Mouse (Mus musculus) CH12.LX (cell line): ENCODE data around the gene Evi5l. TPM values are rescaled to one million over a fixed set of nuclear protein-coding genes. Genes with fewer than 3 reads are reported as not detected.

ENCODE experiments used
- DNase-seq: peaks from one replicate; pipeline ENCODE4 v3.0.0-alpha.2; 2013; ENCODE audit errors: extremely low read depth
- H3K27ac ChIP-seq: 2 replicates; pipeline ENCODE4 v1.5.1; 2012; ENCODE audit warnings: low read depth, mild to moderate bottlenecking, control low read depth, moderate library complexity; ENCODE audit not compliant: insufficient read depth
- H3K27me3 ChIP-seq: replicated peaks from 2 replicates; pipeline ENCODE3; 2012; ENCODE audit warnings: inconsistent platforms
- H3K36me3 ChIP-seq, 2 experiments: replicated peaks in 1 of 2; 2 replicates each; pipeline versions ENCODE3 to v1.6.1; 2012; ENCODE audit warnings: inconsistent platforms in 1 of 2, low read length in 1 of 2, mild to moderate bottlenecking in 1 of 2, mixed read lengths in 1 of 2, moderate library complexity in 1 of 2; ENCODE audit not compliant: control insufficient read depth in 1 of 2, insufficient read depth in 1 of 2
- H3K4me1 ChIP-seq, 2 experiments: 2 replicates each; pipeline ENCODE4 v1.6.1; 2012; ENCODE audit warnings: inconsistent platforms in 1 of 2, moderate library complexity in 1 of 2; ENCODE audit not compliant: insufficient read depth in 2 of 2, control insufficient read depth in 1 of 2
- H3K4me2 ChIP-seq: 2 replicates; pipeline ENCODE4 v1.6.1; 2012; ENCODE audit warnings: low read depth, mild to moderate bottlenecking, control low read depth; ENCODE audit not compliant: poor library complexity, insufficient read depth, severe bottlenecking
- H3K4me3 ChIP-seq, 3 experiments: fragments of 150-350 bp in 1 of 3; sonication (generic) in 1 of 3; replicated peaks in 1 of 3; 2 replicates each; pipeline versions ENCODE3 to v1.5.1; 2011 to 2012; ENCODE audit warnings: low read depth in 2 of 3, low read length in 2 of 3, mild to moderate bottlenecking in 2 of 3, moderate library complexity in 2 of 3, control low read depth in 1 of 3, improper control_type of control experiment in 1 of 3, inconsistent platforms in 1 of 3, mixed read lengths in 1 of 3; ENCODE audit not compliant: poor library complexity in 1 of 3
- H3K79me2 ChIP-seq: replicated peaks from 2 replicates; pipeline ENCODE4 v1.6.1; 2012; ENCODE audit warnings: mild to moderate bottlenecking, moderate library complexity; ENCODE audit not compliant: control insufficient read depth, poor library complexity, insufficient read depth, severe bottlenecking; ENCODE audit errors: extremely low read depth
- H3K9ac ChIP-seq: 2 replicates; pipeline ENCODE4 v1.6.1; 2012; ENCODE audit warnings: low read depth, mild to moderate bottlenecking, control low read depth, moderate library complexity; ENCODE audit not compliant: insufficient read depth
- H3K9me3 ChIP-seq: replicated peaks from 2 replicates; pipeline ENCODE3; 2012; ENCODE audit warnings: low read length, inconsistent platforms, mixed read lengths
- BHLHE40 ChIP-seq: IDR thresholded peaks from 2 replicates; pipeline ENCODE4 v1.6.1; 2011; ENCODE audit warnings: mild to moderate bottlenecking, low read depth, low read length, improper control_type of control experiment
- CHD1 ChIP-seq: IDR thresholded peaks from 2 replicates; pipeline ENCODE4 v1.6.1; 2012; ENCODE audit warnings: low read depth, low read length, improper control_type of control experiment, inconsistent platforms
- CTCF ChIP-seq, 2 experiments: IDR thresholded peaks in 1 of 2; conservative IDR thresholded peaks in 1 of 2; 2 replicates each; pipeline ENCODE4 v1.5.1; 2011 to 2012; ENCODE audit warnings: low read depth in 2 of 2, low read length in 2 of 2, improper control_type of control experiment in 1 of 2, inconsistent platforms in 1 of 2, mild to moderate bottlenecking in 1 of 2, moderate library complexity in 1 of 2
- ETS1 ChIP-seq: conservative IDR thresholded peaks from 2 replicates; pipeline ENCODE4 v1.6.1; 2012; ENCODE audit warnings: low read depth, mild to moderate bottlenecking, inconsistent platforms, low read length, improper control_type of control experiment, moderate library complexity
- GABPA ChIP-seq: IDR thresholded peaks from 2 replicates; pipeline ENCODE4 v1.6.1; 2012; ENCODE audit warnings: low read depth, low read length, improper control_type of control experiment, inconsistent platforms; ENCODE audit not compliant: insufficient replicate concordance
- IRF4 ChIP-seq: IDR thresholded peaks from 2 replicates; pipeline ENCODE4 v1.6.1; 2014; ENCODE audit warnings: low read depth, mild to moderate bottlenecking, inconsistent platforms, low read length, improper control_type of control experiment
- KAT2A ChIP-seq: IDR thresholded peaks from 2 replicates; pipeline ENCODE4 v1.6.1; 2012; ENCODE audit warnings: low read length, improper control_type of control experiment, inconsistent platforms; ENCODE audit not compliant: insufficient replicate concordance
- MAZ ChIP-seq: IDR thresholded peaks from 2 replicates; pipeline ENCODE4 v1.6.1; 2012; ENCODE audit warnings: low read depth, mild to moderate bottlenecking, inconsistent platforms, low read length, improper control_type of control experiment, moderate library complexity
- MEF2A ChIP-seq: IDR thresholded peaks from 2 replicates; pipeline ENCODE4 v1.6.1; 2014; ENCODE audit warnings: low read depth, mild to moderate bottlenecking, inconsistent platforms, low read length, improper control_type of control experiment, borderline replicate concordance
- MXI1 ChIP-seq: IDR thresholded peaks from 2 replicates; pipeline ENCODE4 v1.6.1; 2011; ENCODE audit warnings: mild to moderate bottlenecking, low read depth, low read length, improper control_type of control experiment
- NRF1 ChIP-seq: IDR thresholded peaks from 2 replicates; pipeline ENCODE4 v1.6.1; 2014; ENCODE audit warnings: low read depth, mild to moderate bottlenecking, inconsistent platforms, low read length, improper control_type of control experiment, moderate library complexity
- POLR2A ChIP-seq: IDR thresholded peaks from 2 replicates; pipeline ENCODE4 v1.6.1; 2011; ENCODE audit warnings: low read depth, mild to moderate bottlenecking, improper control_type of control experiment, low read length
- RAD21 ChIP-seq: IDR thresholded peaks from 2 replicates; pipeline ENCODE4 v1.6.1; 2011; ENCODE audit warnings: low read depth, mild to moderate bottlenecking, low read length, improper control_type of control experiment, moderate library complexity
- RCOR1 ChIP-seq: conservative IDR thresholded peaks from 2 replicates; pipeline ENCODE4 v1.6.1; 2012; ENCODE audit warnings: low read depth, mild to moderate bottlenecking, inconsistent platforms, low read length, improper control_type of control experiment
- TBP ChIP-seq: conservative IDR thresholded peaks from 2 replicates; pipeline ENCODE4 v1.6.1; 2011; ENCODE audit warnings: low read depth, low read length, improper control_type of control experiment
- TCF12 ChIP-seq: IDR thresholded peaks from 2 replicates; pipeline ENCODE4 v1.6.1; 2014; ENCODE audit warnings: low read depth, mild to moderate bottlenecking, inconsistent platforms, low read length, improper control_type of control experiment
- UBTF ChIP-seq: IDR thresholded peaks from 2 replicates; pipeline ENCODE4 v1.6.1; 2012; ENCODE audit warnings: low read depth, mild to moderate bottlenecking, inconsistent platforms, low read length, improper control_type of control experiment, moderate library complexity
- USF1 ChIP-seq: IDR thresholded peaks from 2 replicates; pipeline ENCODE4 v1.6.1; 2014; ENCODE audit warnings: low read depth, mild to moderate bottlenecking, inconsistent platforms, low read length, improper control_type of control experiment
- ZC3H11A ChIP-seq: IDR thresholded peaks from 2 replicates; pipeline ENCODE4 v1.6.1; 2012; ENCODE audit warnings: low read depth, mild to moderate bottlenecking, inconsistent platforms, low read length, improper control_type of control experiment
- ZMIZ1 ChIP-seq: IDR thresholded peaks from 2 replicates; pipeline ENCODE4 v1.6.1; 2012; ENCODE audit warnings: low read depth, mild to moderate bottlenecking, inconsistent platforms, low read length, improper control_type of control experiment
- dilution Hi-C: fragments of 300-500 bp; cut with MboI; formaldehyde crosslinking; loops from 2 replicates; pipeline ENCODE4 v1.14.3; 2020; ENCODE audit warnings: low sequenced_read_pairs; ENCODE audit not compliant: extremely low pct_unique_long_range_greater_than_20kb, extremely low pct_ligation_motif_present
- in situ Hi-C: fragments of 300-500 bp; cut with MboI; formaldehyde crosslinking; loops from 3 replicates; pipeline ENCODE4 v1.14.3; 2019; ENCODE audit warnings: low sequenced_read_pairs, low pct_ligation_motif_present, low pct_unique_long_range_greater_than_20kb, mixed read lengths
- polyA plus RNA-seq: library from polyadenylated mRNA; unstranded; fragments of >175 nt; gene quantifications from 2 replicates; pipeline ENCODE4 v1.2.1, GENCODE M21; 2012; ENCODE audit warnings: low read depth; ENCODE audit not compliant: insufficient read length
- total RNA-seq, 2 experiments: library from RNA; depleted of rRNA; stranded (reverse); fragments of 300-350 nt in 1 of 2; fragments of >200 nt in 1 of 2; gene quantifications; 2 replicates each; pipeline ENCODE4 v1.2.3; 2012 to 2014

The Evi5l gene
- total and polyA plus RNA-seq, 3 experiments, result 2.2 to 6.6 (median 3.6) TPM

DNA sequence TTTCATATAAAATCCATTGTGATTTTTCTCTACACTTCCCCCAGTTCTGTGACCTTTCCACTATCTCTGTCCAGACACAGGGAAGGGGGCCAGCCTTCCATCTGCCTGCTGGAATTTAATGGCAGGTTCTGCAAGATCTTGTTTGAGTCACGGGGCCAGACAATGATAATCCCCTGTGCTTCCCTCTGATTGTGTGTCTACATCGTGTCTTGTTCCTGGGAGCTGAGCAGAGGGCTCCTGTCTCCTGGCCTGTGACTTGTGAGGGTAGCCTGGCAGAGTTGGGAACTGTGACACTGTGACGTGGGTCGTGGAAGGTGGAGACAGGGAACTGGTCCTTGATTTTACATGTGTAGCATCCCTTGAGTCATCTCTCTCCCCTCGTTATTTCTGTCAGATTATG, 63.4 kb downstream of the Evi5l start:
- Histone ChIP-seq H3K4me1 (peaks cover 0 to 4% of the 10 kb centered on the region in 2 experiments; a peak in 1 of 4 replicates), H3K4me3 (no peak overlapping the region), H3K9me3 (no peaks in the 10 kb centered on the region), H3K4me2 (no peak overlapping the region), H3K9ac (no peak overlapping the region), H3K27ac (no peak overlapping the region), H3K27me3 (peaks cover 19% of the 10 kb centered on the region), H3K79me2 (no peaks in the 10 kb centered on the region), H3K36me3 (no peaks in the 10 kb centered on the region)
- no peak for DNase-seq
- no peak for TF ChIP-seq ZC3H11A
- in situ Hi-C loops, result no loop called here
- dilution Hi-C loops, result no loop called here

DNA sequence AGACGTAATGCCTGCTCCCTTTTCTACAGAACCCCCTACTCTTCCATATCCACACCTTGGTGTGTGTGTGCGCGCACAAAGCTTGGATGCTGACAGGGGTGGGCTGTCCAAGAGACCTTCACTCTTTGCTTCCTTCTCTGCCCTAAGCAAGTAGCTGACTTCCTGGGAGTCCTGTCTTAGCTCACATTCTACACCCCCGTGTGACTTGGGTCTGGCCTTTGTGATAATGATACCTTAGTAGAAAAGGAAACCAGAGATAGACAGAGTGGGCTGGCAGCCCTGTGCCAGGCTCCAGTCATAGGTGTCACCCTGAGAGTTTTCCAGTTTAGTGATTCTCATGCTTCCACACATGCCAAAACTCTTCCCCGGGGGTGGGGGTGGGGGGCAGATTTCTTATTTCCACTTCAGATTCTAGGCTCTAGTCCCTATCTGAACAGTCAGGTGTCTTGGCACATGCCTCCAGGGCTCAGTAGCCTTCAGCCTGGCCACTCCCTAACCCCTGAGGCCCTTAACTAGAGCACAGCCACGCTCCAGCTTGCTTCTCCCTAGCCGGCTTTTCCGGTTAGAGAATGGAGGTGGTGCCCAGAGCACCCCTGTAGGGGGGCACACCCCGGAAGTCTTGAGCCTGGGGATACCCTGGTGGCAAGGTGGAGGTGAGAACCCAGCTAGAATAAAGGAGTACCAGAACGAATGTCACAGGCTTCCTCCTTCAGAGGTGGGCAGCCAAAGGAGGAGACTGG, 64.4 kb downstream of the Evi5l start:
- dilution Hi-C loops, result no loop called here
- TF ChIP-seq MAZ (no peak), NRF1 (no peak), MEF2A (no peak), USF1 (no peak), UBTF (no peak), RAD21 (no peak), MXI1 (no peak), ZMIZ1 (no peak), ZC3H11A (no peak), KAT2A (no peak), TCF12 (no peak), GABPA (no peak), CTCF (conservative IDR thresholded peaks at IDR 0.05 in 1 of 2, IDR thresholded peaks at IDR 0.05 in 1 of 2; ENCODE audit: low read depth in 2 of 2, low read length in 2 of 2) (no peak), RCOR1 (no peak), POLR2A (no peak), CHD1 (no peak), TBP (no peak), IRF4 (no peak), BHLHE40 (no peak), ETS1 (no peak)

More for the DNA sequence above, 64.4 kb downstream of the Evi5l start:
- in situ Hi-C loops, result no loop called here
- H3K4me1 ChIP-seq, result peaks cover 0 to 4% of the 10 kb centered on the region in 2 experiments; a peak in 1 of 4 replicates
- H3K27ac ChIP-seq, result no peak overlapping the region
- peaks cover 25% of the 10 kb centered on the region for H3K27me3 ChIP-seq
- H3K79me2 ChIP-seq, result no peaks in the 10 kb centered on the region
- H3K9ac ChIP-seq, result no peak overlapping the region
- no peak overlapping the region for H3K4me3 ChIP-seq
- DNase-seq, result no peak
- no peak overlapping the region for H3K4me2 ChIP-seq
- no peaks in the 10 kb centered on the region for H3K9me3 ChIP-seq
- no peaks in the 10 kb centered on the region for H3K36me3 ChIP-seq
